In genomic region chr3:115694168-115694567, GRCm38 (mm10) we compare ENCODE assay signal across 21 mouse cellular contexts. TPM values are rescaled to one million over a fixed set of nuclear protein-coding genes. Genes with fewer than 3 reads are reported as not detected.
DNase-seq lines count a peak whose midpoint lies in the region; ATAC-seq and TF ChIP-seq lines count a peak whose summit lies in the region.
"Had no signal": no experiment of that assay in that cellular context is flagged by ENCODE, and none has a peak within 500 bp of the region (broad histone marks: within the 10 kb centered on the region; RNA-seq: fewer than 3 reads in every experiment).

No protein-coding gene starts in this region.

- WGBS in spleen, adult 2 months, result 41% methylated on average over 5 of the region's 5 CpGs

- H3K4me1 ChIP-seq in spleen, adult 2 months (ENCODE audit: control insufficient read depth, insufficient read depth, insufficient read length), result peaks cover 39% of the 10 kb centered on the region
- H3K4me1 ChIP-seq: embryonic facial prominence, embryonic 12.5 days; forebrain, embryonic 15.5 days; hindbrain, embryonic 12.5 days had no signal

- TF ChIP-seq POLR2A in spleen, adult 2 months (IDR thresholded peaks at IDR 0.05; ENCODE audit: low read depth, low read length), result no peak

- no peak for DNase-seq in spleen, adult 2 months (ENCODE audit: low read depth in 1 of 2, low spot score in 2 of 2)
- DNase-seq in spleen, postnatal 36 days (ENCODE audit: low spot score in 2 of 2), result no peak
- peak; percentile 57 for DNase-seq in splenic B cell, adult 2 months (ENCODE audit: low read depth, low spot score)
- DNase-seq in right cerebral cortex, adult 18-20 months, result no peak
- DNase-seq in left cerebral cortex, adult 11 months (ENCODE audit: low spot score), result no peak
- DNase-seq in neural tube, embryonic 10.5 days (ENCODE audit: extremely low spot score, low spot score), result no peak
- DNase-seq: adrenal gland, adult 8-10 months; adrenal gland, postnatal 36 days; cerebellum, adult 11 months; cerebellum, adult 8-10 months; cerebellum, postnatal 14 days; gastrocnemius, postnatal 14 days; heart, postnatal 36 days had no signal

- H3K27ac ChIP-seq in spleen, adult 2 months (ENCODE audit: insufficient read depth, low read length), result 0 out of 2 replicates have a peak overlapping the region, but pooled peaks have one; percentile 27
- H3K27ac ChIP-seq: embryonic facial prominence, embryonic 12.5 days; forebrain, embryonic 15.5 days; hindbrain, embryonic 12.5 days had no signal

- no peak for TF ChIP-seq CTCF in spleen, adult 2 months (IDR thresholded peaks at IDR 0.05; ENCODE audit: extremely low read depth, insufficient read depth, insufficient read length, insufficient replicate concordance)

- ATAC-seq in granulocyte monocyte progenitor cell, adult 5-6 weeks (replicated peaks; ENCODE audit: poor library complexity, severe bottlenecking), result peak; percentile 20
- peak; percentile 30 for ATAC-seq in megakaryocyte progenitor cell, adult 5-6 weeks (replicated peaks; ENCODE audit: poor library complexity)
- ATAC-seq: hindbrain, embryonic 16.5 days had no signal

- H3K27me3 ChIP-seq in spleen, adult 2 months (ENCODE audit: control insufficient read depth, insufficient read depth, low read length), result no peaks in the 10 kb centered on the region
- no peaks in the 10 kb centered on the region for H3K27me3 ChIP-seq in splenic B cell, adult 2 months (ENCODE audit: control insufficient read depth, insufficient read depth, low read length, poor library complexity, severe bottlenecking)
- H3K27me3 ChIP-seq: CH12.LX; embryonic facial prominence, embryonic 12.5 days; forebrain, embryonic 15.5 days; heart, embryonic 13.5 days; hindbrain, embryonic 12.5 days had no signal

- H3K4me3 ChIP-seq in spleen, adult 2 months (ENCODE audit: extremely low read depth, insufficient read depth, insufficient read length), result no peak overlapping the region
- H3K4me3 ChIP-seq: embryonic facial prominence, embryonic 12.5 days; forebrain, embryonic 15.5 days; heart, embryonic 13.5 days; hindbrain, embryonic 12.5 days had no signal

- H3K36me3 ChIP-seq in spleen, adult 2 months (ENCODE audit: control insufficient read depth, insufficient read depth, low read length), result no peaks in the 10 kb centered on the region
- H3K36me3 ChIP-seq in splenic B cell, adult 2 months (ENCODE audit: control insufficient read depth, insufficient read depth, low read length, poor library complexity, severe bottlenecking), result no peaks in the 10 kb centered on the region
- H3K36me3 ChIP-seq: embryonic facial prominence, embryonic 12.5 days; forebrain, embryonic 15.5 days; hindbrain, embryonic 12.5 days had no signal

RNA-seq across cellular contexts. Expression of gene S1pr1, which starts 20.7 kb away (rescaled TPM):
- 138 and 187 TPM in 2 replicates for polyA plus RNA-seq in spleen, adult 2 months (2012; rRNA removed)
- total RNA-seq in granulocyte monocyte progenitor cell, adult 5-6 weeks (2014; fragmentation: Nextera tagmentation), result 0.77 and 1.6 TPM in 2 replicates
- total RNA-seq in granulocyte monocyte progenitor cell, adult 5-6 weeks (2017), result 0.26 and 1.0 TPM in 2 replicates
- 0.98 and 2.7 TPM in 2 replicates for total RNA-seq in megakaryocyte progenitor cell, adult 5-6 weeks (2015)
- 0.17 and 1.3 TPM in 2 replicates for total RNA-seq in megakaryocyte progenitor cell, adult 5-6 weeks (2017)
